Mouse (Mus musculus): ENCODE data around the gene Adck2. TPM values are rescaled to one million over a fixed set of nuclear protein-coding genes. Genes with fewer than 3 reads are reported as not detected.

The Adck2 gene
- polyA plus RNA-seq, 1 experiment = 5.2 TPM

DNA sequence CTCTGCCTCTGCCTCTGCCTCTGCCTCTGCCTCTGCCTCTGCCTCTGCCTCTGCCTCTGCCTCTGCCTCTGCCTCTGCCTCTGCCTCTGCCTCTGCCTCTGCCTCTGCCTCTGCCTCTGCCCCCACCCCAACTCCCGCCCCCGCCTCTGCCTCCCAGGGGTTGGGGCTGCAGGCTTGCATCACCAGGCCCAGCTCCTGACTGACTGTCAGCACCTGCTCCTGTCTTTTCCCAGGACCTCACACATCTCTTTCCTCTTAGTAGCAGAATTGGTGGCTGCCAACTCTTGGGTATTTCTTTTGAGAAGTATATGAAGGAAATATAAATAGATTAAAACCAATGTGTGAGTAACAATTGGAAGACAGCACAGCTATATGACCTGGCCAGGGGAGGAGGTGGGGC, 6.9 kb downstream of the Adck2 start:
- H3K27me3 ChIP-seq (replicated peaks) = no peaks in the 10 kb centered on the region
- no peak overlapping the region for H3K4me3 ChIP-seq (replicated peaks)
- TF ChIP-seq FLI1 (IDR thresholded peaks at IDR 0.05; ENCODE audit: low read length) (no peak), GATA1 (IDR thresholded peaks at IDR 0.05; ENCODE audit: borderline replicate concordance, low read length) (no peak)
- H3K4me1 ChIP-seq = peaks cover 6% of the 10 kb centered on the region
- H3K9me3 ChIP-seq = no peaks in the 10 kb centered on the region
- H3K36me3 ChIP-seq (replicated peaks; ENCODE audit: low read length) = peaks cover 89% of the 10 kb centered on the region

DNA sequence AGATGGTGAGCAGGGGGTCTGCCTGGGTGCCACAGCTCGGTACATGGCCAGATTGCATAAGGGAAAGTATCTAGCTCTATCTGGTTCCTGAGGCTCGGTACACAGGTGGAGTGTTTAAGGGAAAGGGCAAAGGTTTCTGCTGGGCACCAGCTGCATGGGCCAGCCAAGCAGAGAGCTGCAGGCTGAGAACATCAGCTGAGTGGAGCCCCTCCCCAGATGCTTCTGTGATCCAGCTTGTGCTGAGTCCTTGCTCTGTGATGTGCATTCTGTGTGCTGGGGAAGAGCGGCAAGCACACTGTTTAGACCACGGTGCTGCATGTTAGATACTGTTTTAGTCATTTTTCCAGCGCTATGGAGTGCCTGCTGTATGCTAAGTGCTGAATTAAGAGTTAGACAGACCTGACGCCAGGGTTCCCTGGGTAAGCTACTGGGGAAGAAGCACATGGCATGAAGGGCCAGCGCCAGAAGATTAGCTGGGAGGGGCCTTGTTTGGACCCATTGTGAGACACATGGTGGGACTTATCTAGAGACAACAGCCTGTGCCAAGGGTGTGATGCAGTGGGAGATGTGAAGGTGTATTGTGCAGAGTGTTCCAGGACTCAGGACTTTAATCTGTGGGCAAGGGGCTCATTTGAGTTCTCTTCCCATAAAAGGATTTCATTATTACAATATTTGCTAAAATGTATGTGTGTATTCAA, 7.6 kb downstream of the Adck2 start:
- H3K4me3 ChIP-seq (replicated peaks) = no peak overlapping the region
- no peaks in the 10 kb centered on the region for H3K9me3 ChIP-seq
- peaks cover 94% of the 10 kb centered on the region for H3K36me3 ChIP-seq (replicated peaks; ENCODE audit: low read length)
- H3K4me1 ChIP-seq = peaks cover 10% of the 10 kb centered on the region
- H3K27me3 ChIP-seq (replicated peaks) = no peaks in the 10 kb centered on the region
- TF ChIP-seq FLI1 (IDR thresholded peaks at IDR 0.05; ENCODE audit: low read length) = no peak
- no peak for TF ChIP-seq GATA1 (IDR thresholded peaks at IDR 0.05; ENCODE audit: borderline replicate concordance, low read length)

DNA sequence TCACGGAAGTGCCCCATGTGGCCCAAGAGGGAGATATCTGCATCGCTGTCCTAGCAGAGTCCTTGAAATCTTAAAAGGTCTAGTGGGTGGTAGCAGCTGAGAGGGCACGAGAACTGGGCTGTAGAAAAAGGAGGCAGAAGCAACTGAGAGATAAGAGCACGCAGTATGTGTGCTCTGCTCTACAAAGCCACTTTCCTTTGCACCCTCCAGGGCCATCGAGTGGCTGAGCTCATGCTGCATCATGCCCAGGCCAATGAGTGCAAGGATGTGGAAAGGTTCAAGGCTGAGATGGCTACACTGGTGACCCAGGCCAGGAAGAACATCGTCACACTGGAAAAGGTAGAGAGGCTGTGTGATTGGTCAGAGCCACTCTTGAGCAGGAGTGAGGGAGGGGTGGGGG, 11.8 kb downstream of the Adck2 start, which contains the start of gene Gm42420:
Gene Gm42420 (plus strand): TSS at position 237 of the 400 bp plus-strand sequence.
- Histone ChIP-seq H3K4me1 (peaks cover 12% of the 10 kb centered on the region), H3K36me3 (replicated peaks; ENCODE audit: low read length) (peaks cover 93% of the 10 kb centered on the region), H3K27me3 (replicated peaks) (no peaks in the 10 kb centered on the region), H3K9me3 (no peaks in the 10 kb centered on the region), H3K4me3 (replicated peaks) (peak within 1 kb of the TSS; percentile 53)
- TF ChIP-seq FLI1 (IDR thresholded peaks at IDR 0.05; ENCODE audit: low read length) = no peak
- no peak for TF ChIP-seq GATA1 (IDR thresholded peaks at IDR 0.05; ENCODE audit: borderline replicate concordance, low read length)

DNA sequence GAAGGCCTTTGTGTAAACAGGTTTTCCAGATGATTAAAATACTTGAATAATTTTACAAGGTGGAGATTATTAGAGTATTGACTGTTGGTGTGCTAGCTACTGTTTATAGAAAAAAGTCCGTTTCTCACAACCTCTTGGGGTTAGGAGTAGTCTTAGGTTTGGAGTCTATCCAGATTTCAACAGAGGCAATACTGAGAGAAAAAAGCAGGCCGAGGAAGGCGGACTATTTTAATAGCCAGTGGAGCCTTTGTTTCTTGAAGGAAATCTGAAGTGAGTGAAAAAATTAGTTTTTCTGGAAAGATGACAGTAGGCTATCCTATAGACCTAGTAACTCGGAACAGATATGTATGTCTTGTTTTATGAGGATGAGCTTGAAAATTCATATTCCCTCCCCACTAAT, 17.8 kb downstream of the Adck2 start:
- Histone ChIP-seq H3K4me1 (peaks cover 33% of the 10 kb centered on the region), H3K36me3 (replicated peaks; ENCODE audit: low read length) (peaks cover 54% of the 10 kb centered on the region), H3K9me3 (no peaks in the 10 kb centered on the region), H3K4me3 (replicated peaks) (peak overlapping the region; percentile 96), H3K27me3 (replicated peaks) (no peaks in the 10 kb centered on the region)
- TF ChIP-seq GATA1 (IDR thresholded peaks at IDR 0.05; ENCODE audit: borderline replicate concordance, low read length) (no peak), FLI1 (IDR thresholded peaks at IDR 0.05; ENCODE audit: low read length) (no peak)

DNA sequence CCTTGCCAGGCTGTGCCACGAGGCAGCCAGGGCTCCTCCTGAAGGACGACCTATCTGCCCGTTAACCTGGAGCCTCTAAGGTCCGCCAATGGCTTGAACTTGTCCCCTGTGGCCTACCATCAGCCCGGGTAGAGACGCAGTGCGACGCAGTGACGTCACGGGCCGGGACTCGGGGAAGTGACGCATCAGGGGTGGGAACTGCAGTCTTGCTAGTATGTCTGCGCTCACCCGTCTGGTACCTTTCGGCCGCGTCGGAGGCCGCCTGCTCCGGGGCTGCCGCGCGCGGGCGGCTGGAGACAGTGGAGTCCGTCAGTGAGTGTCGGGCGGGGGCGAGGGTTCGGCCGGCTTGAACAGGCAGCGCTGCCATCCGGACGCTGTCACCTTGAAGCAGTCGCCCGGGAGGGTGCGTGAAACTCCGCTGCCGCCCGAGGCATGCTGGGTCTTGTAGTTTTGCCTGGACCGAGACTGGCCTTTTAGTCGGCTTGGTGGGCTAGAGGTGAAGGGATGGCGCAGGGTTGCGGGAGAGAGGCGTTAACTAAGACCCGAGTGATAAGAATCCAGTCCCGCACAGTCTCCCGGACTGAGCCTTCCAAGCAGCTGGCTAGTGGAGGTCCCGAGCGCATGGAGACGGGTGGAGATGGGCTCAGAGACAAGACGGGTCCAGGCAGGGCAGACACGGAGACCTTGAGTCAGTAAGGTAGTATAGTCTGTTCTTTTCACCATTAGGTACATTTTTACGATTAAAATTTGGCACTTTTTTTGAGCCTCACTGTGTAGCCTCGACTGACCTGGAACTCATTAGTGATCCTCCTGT, 18.9 kb downstream of the Adck2 start, which contains the start of gene Ndufb2:
Gene Ndufb2 (plus strand): TSS at position 174 of the 814 bp plus-strand sequence.
- peaks cover 33% of the 10 kb centered on the region for H3K4me1 ChIP-seq
- TF ChIP-seq FLI1 (IDR thresholded peaks at IDR 0.05; ENCODE audit: low read length) = no peak
- H3K9me3 ChIP-seq = no peaks in the 10 kb centered on the region
- peaks cover 54% of the 10 kb centered on the region for H3K36me3 ChIP-seq (replicated peaks; ENCODE audit: low read length)
- peak within 1 kb of the TSS; percentile 96 for H3K4me3 ChIP-seq (replicated peaks)
- no peaks in the 10 kb centered on the region for H3K27me3 ChIP-seq (replicated peaks)

DNA sequence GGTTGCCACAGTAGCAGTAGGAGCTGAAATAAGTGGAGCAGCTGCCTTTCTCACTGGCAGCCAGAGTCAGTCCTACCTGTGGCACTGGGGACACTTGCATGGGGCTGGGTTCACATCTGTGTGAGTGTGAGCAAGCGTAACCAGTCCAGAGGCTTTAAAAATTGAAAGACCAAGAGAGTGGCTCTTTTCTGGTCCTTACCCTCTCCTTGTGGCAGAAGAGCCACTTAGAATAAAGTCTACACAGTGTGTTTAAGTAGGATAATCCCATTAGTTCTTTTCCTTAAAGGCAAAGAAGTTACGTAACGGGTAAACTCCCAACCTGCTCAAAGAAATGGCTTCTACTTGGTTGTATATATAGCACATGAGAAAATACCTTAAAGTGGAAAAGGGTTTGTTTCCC, 27.2 kb downstream of the Adck2 start:
- H3K36me3 ChIP-seq (replicated peaks; ENCODE audit: low read length) = peaks cover 91% of the 10 kb centered on the region

DNA sequence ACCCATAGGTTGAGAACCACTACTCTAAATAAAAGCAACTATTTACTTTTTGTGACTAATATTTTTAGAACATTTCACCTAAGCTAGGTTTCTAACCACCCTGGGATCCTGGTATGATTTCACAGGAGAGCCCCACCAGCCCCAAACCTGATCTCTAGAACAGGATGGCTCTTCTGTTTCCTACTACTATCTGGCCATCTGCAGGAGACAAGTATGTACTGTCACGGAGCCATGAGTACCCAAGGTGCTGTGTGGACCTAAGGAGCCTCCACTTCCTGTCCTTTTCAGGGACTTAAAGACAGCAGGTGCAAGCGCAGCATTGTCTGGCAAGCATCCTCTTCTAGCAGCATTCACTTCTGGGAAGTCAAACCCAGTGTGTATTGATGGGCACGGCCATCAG, 28.2 kb downstream of the Adck2 start:
- Histone ChIP-seq H3K27me3 (replicated peaks) (no peaks in the 10 kb centered on the region), H3K4me3 (replicated peaks) (no peak overlapping the region), H3K9me3 (no peaks in the 10 kb centered on the region), H3K36me3 (replicated peaks; ENCODE audit: low read length) (peaks cover 88% of the 10 kb centered on the region), H3K4me1 (peaks cover 7% of the 10 kb centered on the region)
- TF ChIP-seq GATA1 (IDR thresholded peaks at IDR 0.05; ENCODE audit: borderline replicate concordance, low read length) = no peak
- no peak for TF ChIP-seq FLI1 (IDR thresholded peaks at IDR 0.05; ENCODE audit: low read length)

More for the DNA sequence above, 27.2 kb downstream of the Adck2 start:
- no peaks in the 10 kb centered on the region for H3K9me3 ChIP-seq
- peaks cover 12% of the 10 kb centered on the region for H3K4me1 ChIP-seq
- no peaks in the 10 kb centered on the region for H3K27me3 ChIP-seq (replicated peaks)
- H3K4me3 ChIP-seq (replicated peaks) = no peak overlapping the region
- TF ChIP-seq FLI1 (IDR thresholded peaks at IDR 0.05; ENCODE audit: low read length) (no peak), GATA1 (IDR thresholded peaks at IDR 0.05; ENCODE audit: borderline replicate concordance, low read length) (no peak)

DNA sequence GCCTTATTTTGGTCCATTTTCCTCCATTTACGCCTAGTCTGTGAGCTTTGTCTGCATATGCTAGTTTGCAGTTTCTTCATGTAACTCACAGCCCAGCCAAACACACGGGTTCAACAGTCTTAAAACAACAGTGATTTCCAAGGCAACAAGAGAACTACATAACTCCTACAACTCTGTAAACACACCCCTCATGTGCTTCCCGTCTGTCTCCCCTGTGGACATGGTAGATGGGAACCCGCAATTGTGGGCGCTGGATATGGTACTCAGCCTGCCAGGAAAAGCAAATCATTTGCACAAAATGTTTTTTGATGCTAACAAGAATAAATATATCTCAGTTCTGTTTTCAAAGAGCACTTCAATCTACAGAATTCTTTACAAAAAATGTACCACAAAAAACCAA, 30.9 kb downstream of the Adck2 start:
- Histone ChIP-seq H3K36me3 (replicated peaks; ENCODE audit: low read length) (peaks cover 76% of the 10 kb centered on the region), H3K4me1 (peaks cover 10% of the 10 kb centered on the region), H3K27me3 (replicated peaks) (no peaks in the 10 kb centered on the region), H3K4me3 (replicated peaks) (no peak overlapping the region), H3K9me3 (no peaks in the 10 kb centered on the region)
- no peak for TF ChIP-seq FLI1 (IDR thresholded peaks at IDR 0.05; ENCODE audit: low read length)
- no peak for TF ChIP-seq GATA1 (IDR thresholded peaks at IDR 0.05; ENCODE audit: borderline replicate concordance, low read length)

DNA sequence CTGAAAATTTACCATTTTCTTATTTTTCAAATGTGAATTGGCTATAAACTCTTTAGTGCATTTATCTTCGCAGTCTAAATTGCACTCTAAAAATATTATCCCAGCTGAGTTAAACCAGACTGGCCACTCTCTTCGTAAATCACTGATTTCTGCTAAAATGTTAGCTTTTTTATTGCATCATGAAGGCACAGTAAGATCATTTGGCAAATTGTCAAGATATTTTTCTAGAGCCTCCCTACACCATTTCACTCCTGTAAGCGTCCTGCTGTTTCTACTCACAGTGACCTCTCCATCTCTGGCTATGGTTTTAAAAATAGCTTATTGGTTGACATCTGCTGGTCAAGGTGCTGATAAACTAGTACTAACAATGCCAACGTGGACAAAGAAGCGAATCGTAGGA, 32.4 kb downstream of the Adck2 start:
- Histone ChIP-seq H3K9me3 (no peaks in the 10 kb centered on the region), H3K36me3 (replicated peaks; ENCODE audit: low read length) (peaks cover 69% of the 10 kb centered on the region), H3K4me1 (peaks cover 5% of the 10 kb centered on the region), H3K27me3 (replicated peaks) (no peaks in the 10 kb centered on the region), H3K4me3 (replicated peaks) (no peak overlapping the region)
- TF ChIP-seq GATA1 (IDR thresholded peaks at IDR 0.05; ENCODE audit: borderline replicate concordance, low read length) (no peak), FLI1 (IDR thresholded peaks at IDR 0.05; ENCODE audit: low read length) (no peak)

DNA sequence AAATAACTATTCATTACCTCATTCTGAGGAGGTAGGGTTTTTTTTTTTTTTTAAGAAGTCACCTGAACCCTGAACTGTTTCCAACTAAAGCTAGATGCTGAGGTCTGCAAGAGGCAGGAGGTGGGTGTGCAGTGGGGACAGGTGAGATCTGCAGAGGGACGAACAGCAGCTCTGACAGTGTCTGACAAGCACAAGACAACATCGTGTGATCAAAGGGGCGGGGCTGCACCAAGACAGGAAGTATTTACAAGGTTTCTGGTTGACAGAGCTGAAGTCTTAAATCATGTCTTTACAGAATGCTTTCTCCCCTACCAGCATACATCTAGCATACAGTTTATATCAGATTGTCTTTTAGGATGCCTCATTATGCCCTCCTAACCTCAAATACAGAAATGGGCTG, 33.2 kb downstream of the Adck2 start:
- H3K36me3 ChIP-seq (replicated peaks; ENCODE audit: low read length) = peaks cover 72% of the 10 kb centered on the region
- no peak overlapping the region for H3K4me3 ChIP-seq (replicated peaks)
- no peaks in the 10 kb centered on the region for H3K9me3 ChIP-seq
- TF ChIP-seq FLI1 (IDR thresholded peaks at IDR 0.05; ENCODE audit: low read length) (no peak), GATA1 (IDR thresholded peaks at IDR 0.05; ENCODE audit: borderline replicate concordance, low read length) (no peak)
- peaks cover 5% of the 10 kb centered on the region for H3K4me1 ChIP-seq
- no peaks in the 10 kb centered on the region for H3K27me3 ChIP-seq (replicated peaks)
